Comparison of ENCODE assay signal across 8 mouse cellular contexts in genomic region chr9:86466990-86467870, GRCm38 (mm10). TPM values are rescaled to one million over a fixed set of nuclear protein-coding genes. Genes with fewer than 3 reads are reported as not detected.
DNase-seq lines count a peak whose midpoint lies in the region; ATAC-seq and TF ChIP-seq lines count a peak whose summit lies in the region.

Dop1a (plus strand) TSS chr9:86467154.

- peaks cover 6% of the 10 kb centered on the region; the same call in 1 of the 2 replicates for H3K4me1 ChIP-seq in heart, embryonic 12.5 days (replicated peaks)
- H3K4me1 ChIP-seq in liver, embryonic 14.5 days (replicated peaks; ENCODE audit: control insufficient read depth in 2 of 2, insufficient read depth in 2 of 2, low read length in 1 of 2), result peaks cover 6 to 10% of the 10 kb centered on the region in 2 experiments; a peak in 3 of 4 replicates
- no peaks in the 10 kb centered on the region for H3K4me1 ChIP-seq in neural tube, embryonic 11.5 days (ENCODE audit: control insufficient read depth, insufficient read depth, low read length)
- H3K4me1 ChIP-seq in stomach, postnatal 0 days (replicated peaks; ENCODE audit: control insufficient read depth, insufficient read depth), result no peaks in the 10 kb centered on the region

- peaks cover 3% of the 10 kb centered on the region; the same call in 1 of the 2 replicates for H3K27me3 ChIP-seq in heart, embryonic 12.5 days (replicated peaks)
- no peaks in the 10 kb centered on the region for H3K27me3 ChIP-seq in liver, embryonic 14.5 days (ENCODE audit: control insufficient read depth, insufficient read depth, low read length)
- H3K27me3 ChIP-seq in neural tube, embryonic 11.5 days (ENCODE audit: control insufficient read depth, insufficient read depth, low read length), result no peaks in the 10 kb centered on the region
- no peaks in the 10 kb centered on the region for H3K27me3 ChIP-seq in stomach, postnatal 0 days (ENCODE audit: control insufficient read depth, insufficient read depth, low read length)

- H3K9ac ChIP-seq in heart, embryonic 12.5 days, result peak within 1 kb of the TSS; percentile 95
- peak within 1 kb of the TSS; percentile 86 for H3K9ac ChIP-seq in liver, embryonic 14.5 days (replicated peaks)
- peak within 1 kb of the TSS; percentile 82 for H3K9ac ChIP-seq in neural tube, embryonic 11.5 days (ENCODE audit: low read length)
- H3K9ac ChIP-seq in stomach, postnatal 0 days (ENCODE audit: low read length), result peak within 1 kb of the TSS; percentile 95

- TF ChIP-seq EP300 in liver, embryonic 14.5 days (IDR thresholded peaks at IDR 0.05; ENCODE audit: low read depth), result no peak
- TF ChIP-seq EP300 in stomach, postnatal 0 days (optimal IDR thresholded peaks at IDR 0.05), result no peak

- peak; percentile 94 for ATAC-seq in erythroid progenitor cell, adult 5-6 weeks (replicated peaks; ENCODE audit: low FRiP score, poor library complexity, severe bottlenecking)
- ATAC-seq in heart, embryonic 12.5 days (ENCODE audit: insufficient number of reproducible peaks, low FRiP score), result peak; percentile 93
- ATAC-seq in liver, embryonic 14.5 days (ENCODE audit: insufficient read depth), result peak; percentile 90
- peak; percentile 90 for ATAC-seq in neural tube, embryonic 11.5 days (ENCODE audit: insufficient read depth, low FRiP score, low TSS enrichment)
- ATAC-seq in stomach, postnatal 0 days (ENCODE audit: low FRiP score, low TSS enrichment), result peak; percentile 96

- under 1% methylated on average over 93 of the region's 93 CpGs for WGBS in heart, embryonic 12.5 days
- WGBS in liver, embryonic 14.5 days (ENCODE audit: insufficient replicate concordance), result under 1% methylated on average over 92 of the region's 93 CpGs
- under 1% methylated on average over 92 of the region's 93 CpGs for WGBS in neural tube, embryonic 11.5 days
- WGBS in stomach, postnatal 0 days, result 2% methylated on average over 84 of the region's 93 CpGs

- H3K4me3 ChIP-seq in heart, embryonic 12.5 days, result peak within 1 kb of the TSS; percentile 94
- peak within 1 kb of the TSS; percentile 74 to 78 for H3K4me3 ChIP-seq in liver, embryonic 14.5 days (ENCODE audit: insufficient read depth in 1 of 2, low read depth in 2 of 2, low read length in 2 of 2)
- H3K4me3 ChIP-seq in neural tube, embryonic 11.5 days (ENCODE audit: low read depth, low read length), result peak within 1 kb of the TSS; percentile 81
- H3K4me3 ChIP-seq in stomach, postnatal 0 days (ENCODE audit: low read depth, low read length), result peak within 1 kb of the TSS; percentile 84

- TF ChIP-seq CTCF in liver, embryonic 14.5 days (IDR thresholded peaks at IDR 0.05; ENCODE audit: low read depth), result peak; percentile 88
- peak; percentile 86 for TF ChIP-seq CTCF in stomach, postnatal 0 days (IDR thresholded peaks at IDR 0.05; ENCODE audit: low read depth)

- no peaks in the 10 kb centered on the region for H3K9me3 ChIP-seq in heart, embryonic 12.5 days (replicated peaks)
- H3K9me3 ChIP-seq in liver, embryonic 14.5 days (ENCODE audit: control insufficient read depth, low read length), result no peaks in the 10 kb centered on the region
- H3K9me3 ChIP-seq in neural tube, embryonic 11.5 days (ENCODE audit: control insufficient read depth, low read length), result no peaks in the 10 kb centered on the region
- no peaks in the 10 kb centered on the region for H3K9me3 ChIP-seq in stomach, postnatal 0 days (ENCODE audit: control insufficient read depth, low read length)

- peak within 1 kb of the TSS; percentile 64 for H3K27ac ChIP-seq in heart, embryonic 12.5 days (ENCODE audit: poor library complexity, severe bottlenecking)
- peak within 1 kb of the TSS; percentile 61 for H3K27ac ChIP-seq in liver, embryonic 14.5 days
- H3K27ac ChIP-seq in neural tube, embryonic 11.5 days (ENCODE audit: low read depth, low read length), result no peak within 1 kb of the TSS
- peak within 1 kb of the TSS; percentile 94 for H3K27ac ChIP-seq in stomach, postnatal 0 days (replicated peaks)

- H3K36me3 ChIP-seq in heart, embryonic 12.5 days, result no peaks in the 10 kb centered on the region
- H3K36me3 ChIP-seq in liver, embryonic 14.5 days (replicated peaks; ENCODE audit: control insufficient read depth, insufficient read depth, low read depth), result no peaks in the 10 kb centered on the region
- H3K36me3 ChIP-seq in neural tube, embryonic 11.5 days (ENCODE audit: control insufficient read depth, insufficient read depth, low read length), result no peaks in the 10 kb centered on the region
- H3K36me3 ChIP-seq in stomach, postnatal 0 days (ENCODE audit: control insufficient read depth, insufficient read depth, low read length), result no peaks in the 10 kb centered on the region

- peak; percentile 96 for DNase-seq in CD4-positive helper T cell, adult 2 months (ENCODE audit: low read depth, low spot score)
- DNase-seq in brain, embryonic 18.5 days (ENCODE audit: low read depth, low spot score), result peak; percentile 78
- peak; percentile 96 for DNase-seq in kidney, postnatal 10 days
- peak; percentile 78 to 80 (median 79) for DNase-seq in liver, embryonic 14.5 days (ENCODE audit: low read depth in 3 of 3, low spot score in 3 of 3)
- peak; percentile 95 for DNase-seq in neural tube, embryonic 11.5 days (ENCODE audit: low spot score)
- DNase-seq in stomach, postnatal 0 days (ENCODE audit: low spot score), result peak; percentile 94

- H3K4me2 ChIP-seq in heart, embryonic 12.5 days, result peak within 1 kb of the TSS; percentile 75
- H3K4me2 ChIP-seq in liver, embryonic 14.5 days (ENCODE audit: low read depth), result peak within 1 kb of the TSS; percentile 80
- peak within 1 kb of the TSS; percentile 89 for H3K4me2 ChIP-seq in neural tube, embryonic 11.5 days (ENCODE audit: low read depth)
- H3K4me2 ChIP-seq in stomach, postnatal 0 days (replicated peaks; ENCODE audit: low read depth), result peak within 1 kb of the TSS; percentile 76

RNA-seq across cellular contexts. Expression of gene Dop1a, which starts in this region (rescaled TPM):
- total RNA-seq in erythroid progenitor cell, adult 5-6 weeks (2015; ENCODE audit: low replicate concordance), result 31.4 and 37.3 TPM in 2 replicates
- 16.6 and 21.4 TPM in 2 replicates for total RNA-seq in erythroid progenitor cell, adult 5-6 weeks (2017; ENCODE audit: low replicate concordance)
- polyA plus RNA-seq in heart, embryonic 12.5 days (2016; fragmentation: Nextera tagmentation; extraction: Ambion mirVana), result 11.7 and 13.0 TPM in 2 replicates
- polyA plus RNA-seq in liver, embryonic 14.5 days (2012; rRNA removed), result 3.9 and 4.6 TPM in 2 replicates
- 3.1 and 5.4 TPM in 2 replicates for polyA plus RNA-seq in liver, embryonic 14.5 days (2014; fragmentation: Nextera tagmentation; extraction: Ambion mirVana)
- polyA plus RNA-seq in neural tube, embryonic 11.5 days (2014; fragmentation: Nextera tagmentation; extraction: Ambion mirVana), result 16.5 and 16.9 TPM in 2 replicates
- 6.7 and 7.2 TPM in 2 replicates for polyA plus RNA-seq in stomach, postnatal 0 days (2015; fragmentation: Nextera tagmentation; extraction: Ambion mirVana)
